Mouse (Mus musculus): Measurements from ENCODE around the gene Rhox4g.
"Not testable (repeated sequence)": the region's sequence is repeated elsewhere in the genome, so short reads cannot be mapped to it uniquely, and the experiment has no call there.

The Rhox4g gene

GRCm38 (mm10) chrX:37651227-37651626, at the start of gene Rhox4g:
Gene Rhox4g, minus strand, starts transcription at chrX:37651327.
- DNase-seq (ENCODE audit: low spot score in 2 of 2), result not testable (repeated sequence)

- no peak for DNase-seq (ENCODE audit: low spot score in 2 of 2)
Measured at GRCm38 (mm10) chrX:37692261-37692660, 41.1 kb upstream of the Rhox4g start.

- no peak for DNase-seq (ENCODE audit: low spot score in 2 of 2)
Measured at GRCm38 (mm10) chrX:37683031-37683715, 32.0 kb upstream of the Rhox4g start.

GRCm38 (mm10) chrX:37673177-37673576, 22.1 kb upstream of the Rhox4g start, which contains the start of gene Rhox2h:
Gene Rhox2h, minus strand, starts transcription at chrX:37673277.
- not testable (repeated sequence) for DNase-seq (ENCODE audit: low spot score in 2 of 2)

GRCm38 (mm10) chrX:37668664-37669063, 17.5 kb upstream of the Rhox4g start, which contains the start of gene Rhox3h:
Gene Rhox3h, minus strand, starts transcription at chrX:37668764.
- DNase-seq (ENCODE audit: low spot score in 2 of 2), result not testable (repeated sequence)

GRCm38 (mm10) chrX:37643370-37643769, 7.8 kb downstream of the Rhox4g start, which contains the start of gene Rhox2g:
Gene Rhox2g, minus strand, starts transcription at chrX:37643470.
- DNase-seq (ENCODE audit: low spot score in 2 of 2), result not testable (repeated sequence)

- DNase-seq (ENCODE audit: low spot score in 2 of 2), result not testable (repeated sequence)
Measured at GRCm38 (mm10) chrX:37628512-37628911, 22.6 kb downstream of the Rhox4g start, which contains the start of gene Rhox3g. Gene Rhox3g, minus strand, starts transcription at chrX:37628612.

GRCm38 (mm10) chrX:37607604-37608003, 43.5 kb downstream of the Rhox4g start, which contains the start of gene Rhox4f:
Gene Rhox4f, minus strand, starts transcription at chrX:37607704.
- not testable (repeated sequence) for DNase-seq (ENCODE audit: low spot score in 2 of 2)
